Mouse (Mus musculus) brain, embryonic 18.5 days (tissue): ENCODE measurements around the gene Iscu.

ENCODE experiments used
- DNase-seq: peaks from one replicate; pipeline ENCODE4 v3.0.0-alpha.2; 2012; ENCODE audit warnings: low read depth, low spot score

Iscu gene

GRCm38 (mm10) chr5:113814111-113815040 lies 41.8 kb downstream of the Iscu start:
- no peak for DNase-seq

GRCm38 (mm10) chr5:113815041-113815389 lies 42.5 kb downstream of the Iscu start:
- DNase-seq, result no peak

- no peak for DNase-seq
Measured at GRCm38 (mm10) chr5:113815638-113816152, 43.1 kb downstream of the Iscu start.

GRCm38 (mm10) chr5:113818572-113818971 lies 46.0 kb downstream of the Iscu start:
- peak; percentile 34 for DNase-seq

- no peak for DNase-seq
Measured at GRCm38 (mm10) chr5:113824228-113824627, 51.7 kb downstream of the Iscu start.

- no peak for DNase-seq
Measured at GRCm38 (mm10) chr5:113825558-113825957, 53.0 kb downstream of the Iscu start.

- no peak for DNase-seq
Measured at GRCm38 (mm10) chr5:113826619-113827018, 54.1 kb downstream of the Iscu start.
